Mouse (Mus musculus) heart, embryonic 16.5 days (tissue): ENCODE results near the gene Mapre1. TPM values are rescaled to one million over a fixed set of nuclear protein-coding genes. Genes with fewer than 3 reads are reported as not detected.
"Not testable (repeated sequence)": the region's sequence is repeated elsewhere in the genome, so short reads cannot be mapped to it uniquely, and the experiment has no call there.

Source experiments
- ATAC-seq: fragments of 200-750 bp; cut with Nextera tagmentation; replicated peaks from 2 replicates; pipeline ENCODE4 v1.8.0; 2017; ENCODE audit warnings: moderate number of reproducible peaks; ENCODE audit not compliant: insufficient read depth, low FRiP score; ENCODE audit errors: extremely low read depth
- H3K27ac ChIP-seq: fragments of 300-500 bp; sonication (generic); 2 replicates; pipeline ENCODE4 v1.5.1; 2014; ENCODE audit warnings: mild to moderate bottlenecking, low read length, control low read depth, moderate library complexity
- H3K27me3 ChIP-seq: fragments of 300-500 bp; sonication (generic); 2 replicates; pipeline ENCODE4 v1.6.1; 2014; ENCODE audit warnings: low read length, mixed read lengths; ENCODE audit not compliant: control insufficient read depth, insufficient read depth
- H3K36me3 ChIP-seq: fragments of 300-500 bp; sonication (generic); 2 replicates; pipeline ENCODE4 v1.6.1; 2014; ENCODE audit not compliant: control insufficient read depth, insufficient read depth
- H3K4me1 ChIP-seq: fragments of 300-500 bp; sonication (generic); 2 replicates; pipeline ENCODE4 v1.6.1; 2014; ENCODE audit warnings: low read length, mixed read lengths; ENCODE audit not compliant: control insufficient read depth, insufficient read depth
- H3K4me2 ChIP-seq: fragments of 300-500 bp; sonication (generic); 2 replicates; pipeline ENCODE4 v1.6.1; 2014; ENCODE audit warnings: low read depth, mild to moderate bottlenecking, control low read depth, low read length
- H3K4me3 ChIP-seq: fragments of 300-500 bp; sonication (generic); 2 replicates; pipeline ENCODE4 v1.5.1; 2014; ENCODE audit warnings: mild to moderate bottlenecking, control low read depth, low read length
- H3K9ac ChIP-seq: fragments of 300-500 bp; sonication (generic); 2 replicates; pipeline ENCODE4 v1.6.1; 2014; ENCODE audit warnings: low read length, control low read depth
- H3K9me3 ChIP-seq: fragments of 300-500 bp; sonication (generic); replicated peaks from 2 replicates; pipeline ENCODE4 v1.6.1; 2016; ENCODE audit warnings: low read length; ENCODE audit not compliant: control insufficient read depth
- WGBS: fragments of 180-500 bp; shearing (Covaris S2); extraction: QIAGEN DNeasy Blood & Tissue Kit; methylation state at CpG from one replicate; pipeline ENCODE4 v1.1.7; 2014; 5-methylcytosine and 5-hydroxymethylcytosine counted together
- polyA plus RNA-seq: library from polyadenylated mRNA; unstranded; fragments of >200 nt; fragmentation: Nextera tagmentation; extraction: Ambion mirVana; gene quantifications from 2 replicates; pipeline ENCODE4 v1.2.1, GENCODE M21; 2015

Mapre1 gene
- polyA plus RNA-seq, 1 experiment from 2014 or later: 246 TPM

GRCm38 (mm10) chr2:153717861-153718260 lies 23.2 kb upstream of the Mapre1 start:
- not testable (repeated sequence) for H3K4me3 ChIP-seq, H3K36me3 ChIP-seq, H3K27ac ChIP-seq, H3K9me3 ChIP-seq, H3K4me1 ChIP-seq, H3K9ac ChIP-seq, H3K27me3 ChIP-seq, H3K4me2 ChIP-seq, ATAC-seq
- WGBS: 45% methylated on average over 3 of the region's 3 CpGs

GRCm38 (mm10) chr2:153723098-153723497 lies 18.0 kb upstream of the Mapre1 start:
- no peak overlapping the region for H3K4me3 ChIP-seq
- 0 out of 2 replicates have a peak, but pooled peaks cover 2% of the 10 kb centered on the region for H3K4me1 ChIP-seq
- no peak overlapping the region for H3K27ac ChIP-seq
- 72% methylated on average over 1 of the region's 1 CpGs for WGBS
- H3K36me3 ChIP-seq: no peaks in the 10 kb centered on the region
- no peaks in the 10 kb centered on the region for H3K9me3 ChIP-seq
- H3K9ac ChIP-seq: no peak overlapping the region
- H3K4me2 ChIP-seq: no peak overlapping the region
- no peaks in the 10 kb centered on the region for H3K27me3 ChIP-seq
- ATAC-seq: no peak

- 57% methylated on average over 2 of the region's 2 CpGs for WGBS
- no peaks in the 10 kb centered on the region for H3K9me3 ChIP-seq
- H3K27ac ChIP-seq: no peak overlapping the region
- H3K4me1 ChIP-seq: 0 out of 2 replicates have a peak, but pooled peaks cover 2% of the 10 kb centered on the region
- H3K4me2 ChIP-seq: no peak overlapping the region
- H3K36me3 ChIP-seq: no peaks in the 10 kb centered on the region
- no peak overlapping the region for H3K4me3 ChIP-seq
- no peak for ATAC-seq
- H3K9ac ChIP-seq: no peak overlapping the region
- no peaks in the 10 kb centered on the region; the same call in 1 of the 2 replicates for H3K27me3 ChIP-seq
Measured at GRCm38 (mm10) chr2:153724424-153724823, 16.6 kb upstream of the Mapre1 start.

- H3K27ac ChIP-seq: no peak overlapping the region
- 0 out of 2 replicates have a peak, but pooled peaks cover 2% of the 10 kb centered on the region for H3K4me1 ChIP-seq
- H3K9me3 ChIP-seq: no peaks in the 10 kb centered on the region
- ATAC-seq: no peak
- H3K27me3 ChIP-seq: no peaks in the 10 kb centered on the region; the same call in 1 of the 2 replicates
- no peaks in the 10 kb centered on the region for H3K36me3 ChIP-seq
- H3K9ac ChIP-seq: no peak overlapping the region
- no peak overlapping the region for H3K4me2 ChIP-seq
- 71% methylated on average over 2 of the region's 2 CpGs for WGBS
- H3K4me3 ChIP-seq: no peak overlapping the region
Measured at GRCm38 (mm10) chr2:153724871-153725270, 16.2 kb upstream of the Mapre1 start.

GRCm38 (mm10) chr2:153725291-153725690 lies 15.8 kb upstream of the Mapre1 start:
- H3K4me2 ChIP-seq: no peak overlapping the region
- no peak overlapping the region for H3K4me3 ChIP-seq
- H3K9me3 ChIP-seq: no peaks in the 10 kb centered on the region
- H3K27me3 ChIP-seq: no peaks in the 10 kb centered on the region; the same call in 1 of the 2 replicates
- no peak overlapping the region for H3K9ac ChIP-seq
- H3K27ac ChIP-seq: no peak overlapping the region
- H3K4me1 ChIP-seq: 0 out of 2 replicates have a peak, but pooled peaks cover 2% of the 10 kb centered on the region
- ATAC-seq: no peak
- no peaks in the 10 kb centered on the region for H3K36me3 ChIP-seq
- WGBS: 89% methylated on average over 4 of the region's 4 CpGs

- Histone ChIP-seq H3K9ac (no peak overlapping the region), H3K27me3 (no peaks in the 10 kb centered on the region), H3K27ac (no peak overlapping the region), H3K4me3 (no peak overlapping the region), H3K4me2 (no peak overlapping the region), H3K9me3 (no peaks in the 10 kb centered on the region), H3K4me1 (no peaks in the 10 kb centered on the region), H3K36me3 (no peaks in the 10 kb centered on the region)
- WGBS: 71% methylated on average over 4 of the region's 4 CpGs
- no peak for ATAC-seq
Measured at GRCm38 (mm10) chr2:153734033-153734432, 7.0 kb upstream of the Mapre1 start.

GRCm38 (mm10) chr2:153741437-153742065 lies 477 bp downstream of the Mapre1 start:
- Histone ChIP-seq H3K4me1 (peaks cover 37% of the 10 kb centered on the region), H3K9me3 (no peaks in the 10 kb centered on the region), H3K9ac (peak overlapping the region; percentile 96), H3K36me3 (0 out of 2 replicates have a peak, but pooled peaks cover 2% of the 10 kb centered on the region), H3K4me2 (peak overlapping the region; percentile 73), H3K4me3 (peak overlapping the region; percentile 79), H3K27ac (peak overlapping the region; percentile 96), H3K27me3 (no peaks in the 10 kb centered on the region)
- WGBS: under 1% methylated on average over 50 of the region's 56 CpGs
- peak; percentile 86 for ATAC-seq

GRCm38 (mm10) chr2:153747994-153748393 lies 6.9 kb downstream of the Mapre1 start:
- Histone ChIP-seq H3K9me3 (no peaks in the 10 kb centered on the region), H3K4me1 (peaks cover 32% of the 10 kb centered on the region), H3K27me3 (no peaks in the 10 kb centered on the region), H3K27ac (no peak overlapping the region), H3K36me3 (peaks cover 9% of the 10 kb centered on the region), H3K9ac (no peak overlapping the region), H3K4me3 (no peak overlapping the region), H3K4me2 (no peak overlapping the region)
- no peak for ATAC-seq

GRCm38 (mm10) chr2:153750363-153750762 lies 9.3 kb downstream of the Mapre1 start:
- no peaks in the 10 kb centered on the region for H3K27me3 ChIP-seq
- H3K4me3 ChIP-seq: no peak overlapping the region
- no peak overlapping the region for H3K9ac ChIP-seq
- no peak overlapping the region for H3K27ac ChIP-seq
- no peaks in the 10 kb centered on the region for H3K9me3 ChIP-seq
- H3K36me3 ChIP-seq: peaks cover 9% of the 10 kb centered on the region
- WGBS: 57% methylated on average over 2 of the region's 2 CpGs
- no peak for ATAC-seq
- H3K4me2 ChIP-seq: no peak overlapping the region
- peaks cover 8% of the 10 kb centered on the region for H3K4me1 ChIP-seq
